20 mouse cellular contexts compared by ENCODE assay signal in the genomic region with DNA sequence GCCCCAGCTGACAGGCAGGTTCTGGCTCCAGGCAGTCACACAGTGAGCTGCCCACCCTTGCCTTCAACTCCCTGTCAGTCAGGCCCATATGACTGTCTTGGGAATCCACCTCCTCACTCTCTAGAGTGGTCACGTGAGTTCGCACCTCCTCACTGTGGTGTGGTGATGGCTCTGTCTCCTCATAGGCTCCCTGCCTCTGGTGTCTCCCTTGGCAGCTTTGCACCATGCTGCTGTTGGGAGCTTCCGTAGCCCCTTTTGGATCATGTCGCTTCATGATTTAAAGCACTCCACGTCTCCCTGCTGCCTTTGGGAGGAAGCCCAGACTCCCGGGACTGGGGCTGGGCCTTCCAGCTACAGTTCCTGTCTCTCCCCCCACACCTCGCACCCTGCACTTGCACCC. TPM values are rescaled to one million over a fixed set of nuclear protein-coding genes. Genes with fewer than 3 reads are reported as not detected.
DNase-seq lines count a peak whose midpoint lies in the region; ATAC-seq and TF ChIP-seq lines count a peak whose summit lies in the region.
"Had no signal": no experiment of that assay in that cellular context is flagged by ENCODE, and none has a peak within 500 bp of the region (broad histone marks: within the 10 kb centered on the region; RNA-seq: fewer than 3 reads in every experiment).

No protein-coding gene starts in this region.

- no peak overlapping the region for H3K27ac ChIP-seq in forebrain, postnatal 0 days (ENCODE audit: low read depth, low read length)
- no peak overlapping the region for H3K27ac ChIP-seq in forebrain, embryonic 15.5 days (replicated peaks)
- H3K27ac ChIP-seq: embryonic facial prominence, embryonic 12.5 days; heart, embryonic 13.5 days; macrophage; midbrain, embryonic 15.5 days had no signal

- no peaks in the 10 kb centered on the region for H3K36me3 ChIP-seq in forebrain, postnatal 0 days (ENCODE audit: insufficient read depth)
- no peaks in the 10 kb centered on the region for H3K36me3 ChIP-seq in forebrain, embryonic 15.5 days
- H3K36me3 ChIP-seq: embryonic facial prominence, embryonic 12.5 days; heart, embryonic 13.5 days; midbrain, embryonic 15.5 days had no signal

- H3K4me1 ChIP-seq in forebrain, postnatal 0 days (ENCODE audit: insufficient read depth), result no peaks in the 10 kb centered on the region; the same call in 1 of the 2 replicates
- H3K4me1 ChIP-seq in forebrain, embryonic 15.5 days, result peaks cover 16% of the 10 kb centered on the region
- H3K4me1 ChIP-seq: embryonic facial prominence, embryonic 12.5 days; heart, embryonic 13.5 days; midbrain, embryonic 15.5 days had no signal

- H3K4me2 ChIP-seq in forebrain, postnatal 0 days (ENCODE audit: low read depth), result no peak overlapping the region
- no peak overlapping the region for H3K4me2 ChIP-seq in forebrain, embryonic 15.5 days (replicated peaks)
- H3K4me2 ChIP-seq: embryonic facial prominence, embryonic 12.5 days; heart, embryonic 13.5 days; midbrain, embryonic 15.5 days had no signal

- ATAC-seq in forebrain, postnatal 0 days, result peak; percentile 70
- no peak; the same call in 1 of the 2 replicates for ATAC-seq in forebrain, embryonic 15.5 days (replicated peaks)
- ATAC-seq: midbrain, embryonic 15.5 days had no signal

- no peak for TF ChIP-seq CTCF in forebrain, postnatal 0 days (IDR thresholded peaks at IDR 0.05; ENCODE audit: low read depth)

- no peaks in the 10 kb centered on the region for H3K9me3 ChIP-seq in forebrain, postnatal 0 days (ENCODE audit: low read length)
- H3K9me3 ChIP-seq in forebrain, embryonic 15.5 days, result no peaks in the 10 kb centered on the region
- H3K9me3 ChIP-seq: embryonic facial prominence, embryonic 12.5 days; heart, embryonic 13.5 days; midbrain, embryonic 15.5 days had no signal

- intact Hi-C loops in left cerebral cortex, postnatal 4 days (cut with DNase I), result no loop called here
- intact Hi-C loops in left cerebral cortex, postnatal 14 days (cut with DNase I), result no loop called here

- H3K9ac ChIP-seq in forebrain, postnatal 0 days, result no peak overlapping the region
- H3K9ac ChIP-seq in forebrain, embryonic 15.5 days (replicated peaks), result no peak overlapping the region
- H3K9ac ChIP-seq: embryonic facial prominence, embryonic 12.5 days; heart, embryonic 13.5 days; midbrain, embryonic 15.5 days had no signal

- peak; percentile 38 for DNase-seq in forebrain, postnatal 0 days
- DNase-seq in left cerebral cortex, adult 18-20 months (ENCODE audit: low spot score in 2 of 2), result peak; percentile 56 to 65
- DNase-seq in left cerebral cortex, postnatal 4 days, result no peak
- peak; percentile 91 for DNase-seq in brain, adult 2 months (ENCODE audit: low read depth, low spot score)
- peak; percentile 76 to 90 for DNase-seq in left cerebral cortex, postnatal 14 days (ENCODE audit: low spot score in 2 of 2)
- DNase-seq in gastrocnemius, adult 8-10 months (ENCODE audit: low spot score in 2 of 2), result no peak
- DNase-seq in thymus, postnatal 36 days, result no peak
- DNase-seq: adrenal gland, postnatal 14 days; cerebellum, postnatal 25 days; liver had no signal

- WGBS in forebrain, postnatal 0 days, result 57% methylated on average over 7 of the region's 7 CpGs
- WGBS in forebrain, embryonic 15.5 days, result 61% methylated on average over 7 of the region's 7 CpGs

- H3K4me3 ChIP-seq in forebrain, postnatal 0 days (ENCODE audit: low read depth, low read length), result no peak overlapping the region
- H3K4me3 ChIP-seq in forebrain, embryonic 15.5 days, result no peak overlapping the region
- H3K4me3 ChIP-seq: embryonic facial prominence, embryonic 12.5 days; heart, embryonic 13.5 days; midbrain, embryonic 15.5 days had no signal

- H3K27me3 ChIP-seq in forebrain, postnatal 0 days (ENCODE audit: insufficient read depth, low read length), result no peaks in the 10 kb centered on the region
- no peaks in the 10 kb centered on the region for H3K27me3 ChIP-seq in forebrain, embryonic 15.5 days
- H3K27me3 ChIP-seq: midbrain, embryonic 15.5 days had no signal

RNA-seq across cellular contexts. Expression of gene Cd40, which starts 9.1 kb away (rescaled TPM):
- 5.0 TPM in 2 replicates for total RNA-seq in forebrain, postnatal 0 days (2014; rRNA removed)
- 4.7 and 7.0 TPM in 2 replicates for polyA plus RNA-seq in forebrain, postnatal 0 days (2015; fragmentation: Nextera tagmentation; extraction: Ambion mirVana)
- polyA plus RNA-seq in forebrain, embryonic 15.5 days (2015; fragmentation: Nextera tagmentation; extraction: Ambion mirVana), result 4.8 and 5.8 TPM in 2 replicates
- total RNA-seq in left cerebral cortex, adult 18-20 months (2021), result under 1 TPM; 0.44 to 0.80 TPM
- 1 to 10 TPM; 2.3 to 4.2 TPM for total RNA-seq in left cerebral cortex, postnatal 4 days (2021)
- total RNA-seq in left cerebral cortex, postnatal 14 days (2021), result 1 to 10 TPM in 1 of 2 experiments, under 1 TPM in 1; 0.82 to 1.4 TPM
- under 1 TPM; 0.27 to 0.83 (median 0.55) TPM for total RNA-seq in gastrocnemius, adult 8-10 months (2022)

RNA-seq across cellular contexts. Expression of gene 1700025C18Rik, which starts 26.1 kb away (rescaled TPM):
- not detected in 2 replicates for total RNA-seq in forebrain, postnatal 0 days (2014; rRNA removed)
- not detected in 2 replicates for polyA plus RNA-seq in forebrain, postnatal 0 days (2015; fragmentation: Nextera tagmentation; extraction: Ambion mirVana)
- polyA plus RNA-seq in forebrain, embryonic 15.5 days (2015; fragmentation: Nextera tagmentation; extraction: Ambion mirVana), result not detected in 2 replicates
- not detected for total RNA-seq in left cerebral cortex, adult 18-20 months (2021)
- not detected for total RNA-seq in left cerebral cortex, postnatal 4 days (2021)
- total RNA-seq in left cerebral cortex, postnatal 14 days (2021), result not detected
- not detected for total RNA-seq in gastrocnemius, adult 8-10 months (2022)
- total RNA-seq: adrenal gland, postnatal 14 days; ES-E14; gastrocnemius, postnatal 4 days; hematopoietic stem cell, adult 5-6 weeks; layer of hippocampus, postnatal 10 days had no signal
- polyA plus RNA-seq: embryonic facial prominence, embryonic 12.5 days; heart, embryonic 13.5 days; intestine, embryonic 14.5 days; macrophage; midbrain, embryonic 15.5 days had no signal

RNA-seq across cellular contexts. Expression of gene Ncoa5, which starts 29.8 kb away (rescaled TPM):
- total RNA-seq in forebrain, postnatal 0 days (2014; rRNA removed), result 81.8 and 96.3 TPM in 2 replicates
- polyA plus RNA-seq in forebrain, postnatal 0 days (2015; fragmentation: Nextera tagmentation; extraction: Ambion mirVana), result 49.2 and 64.4 TPM in 2 replicates
- polyA plus RNA-seq in forebrain, embryonic 15.5 days (2015; fragmentation: Nextera tagmentation; extraction: Ambion mirVana), result 131 and 137 TPM in 2 replicates
- total RNA-seq in left cerebral cortex, adult 18-20 months (2021), result 10 to 100 TPM; 53.4 to 56.8 TPM
- total RNA-seq in left cerebral cortex, postnatal 4 days (2021), result 100 to 1,000 TPM; 107 to 111 TPM
- 10 to 100 TPM; 53.2 to 54.6 TPM for total RNA-seq in left cerebral cortex, postnatal 14 days (2021)
- total RNA-seq in gastrocnemius, adult 8-10 months (2022), result 10 to 100 TPM in 3 of 4 experiments, 1 to 10 TPM in 1; 9.0 to 15.5 (median 10.6) TPM

Comparison
In these comparisons a context has a peak if more than half of its experiments do, and no peak if none do; other contexts are left out.
1. DNase-seq: peak in forebrain, postnatal 0 days (single experiment), left cerebral cortex, adult 18-20 months (2 of 2), brain, adult 2 months (single experiment) and left cerebral cortex, postnatal 14 days (2 of 2); none in left cerebral cortex, postnatal 4 days (single experiment), gastrocnemius, adult 8-10 months (0 of 2) and thymus, postnatal 36 days (0 of 2).